Mouse (Mus musculus) embryonic facial prominence, embryonic 11.5 days (tissue): ENCODE results near the gene Gm3448. TPM values are rescaled to one million over a fixed set of nuclear protein-coding genes. Genes with fewer than 3 reads are reported as not detected.

Experiments used
- ATAC-seq: fragments of 200-750 bp; cut with Nextera tagmentation; replicated peaks from 2 replicates; pipeline ENCODE4 v1.8.0; 2017; ENCODE audit warnings: low read depth; ENCODE audit not compliant: insufficient number of reproducible peaks, low FRiP score, low TSS enrichment
- DNase-seq: peaks from one replicate; pipeline ENCODE4 v3.0.0-alpha.2; 2015; ENCODE audit warnings: low spot score
- H3K27ac ChIP-seq: fragments of 300-500 bp; sonication (generic); replicated peaks from 2 replicates; pipeline ENCODE4 v1.5.1; 2014; ENCODE audit warnings: mild to moderate bottlenecking, low read depth, low read length, control low read depth
- H3K27me3 ChIP-seq: fragments of 300-500 bp; sonication (generic); 2 replicates; pipeline ENCODE4 v1.6.1; 2014; ENCODE audit warnings: mild to moderate bottlenecking, low read length, moderate library complexity, mixed read lengths; ENCODE audit not compliant: control insufficient read depth, insufficient read depth
- H3K36me3 ChIP-seq: fragments of 300-500 bp; sonication (generic); replicated peaks from 2 replicates; pipeline ENCODE4 v1.6.1; 2014; ENCODE audit warnings: low read depth, mild to moderate bottlenecking, low read length, moderate library complexity, mixed read lengths; ENCODE audit not compliant: control insufficient read depth, insufficient read depth
- H3K4me1 ChIP-seq: fragments of 300-500 bp; sonication (generic); 2 replicates; pipeline ENCODE4 v1.6.1; 2014; ENCODE audit warnings: low read length, mixed read lengths; ENCODE audit not compliant: control insufficient read depth, insufficient read depth
- H3K4me2 ChIP-seq: fragments of 300-500 bp; sonication (generic); 2 replicates; pipeline ENCODE4 v1.6.1; 2014; ENCODE audit warnings: low read depth, mild to moderate bottlenecking, control low read depth, low read length, moderate library complexity
- H3K4me3 ChIP-seq: fragments of 300-500 bp; sonication (generic); 2 replicates; pipeline ENCODE4 v1.5.1; 2014; ENCODE audit warnings: low read depth, low read length, control low read depth
- H3K9ac ChIP-seq: fragments of 300-500 bp; sonication (generic); replicated peaks from 2 replicates; pipeline ENCODE4 v1.6.1; 2014; ENCODE audit warnings: mild to moderate bottlenecking, control low read depth, low read length
- H3K9me3 ChIP-seq: fragments of 300-500 bp; sonication (generic); replicated peaks from 2 replicates; pipeline ENCODE4 v1.6.1; 2016; ENCODE audit warnings: mild to moderate bottlenecking, low read length, inconsistent platforms, mixed read lengths; ENCODE audit not compliant: control insufficient read depth
- WGBS: fragments of 180-500 bp; shearing (Covaris S2); extraction: QIAGEN DNeasy Blood & Tissue Kit; methylation state at CpG from one replicate; pipeline ENCODE4 v1.1.7; 2014; 5-methylcytosine and 5-hydroxymethylcytosine counted together
- polyA plus RNA-seq: library from polyadenylated mRNA; unstranded; fragments of >200 nt; fragmentation: Nextera tagmentation; extraction: Ambion mirVana; gene quantifications from 2 replicates; pipeline ENCODE4 v1.2.1, GENCODE M21; 2014

The Gm3448 gene
- polyA plus RNA-seq, 1 experiment from 2014 or later, result 3.7 TPM

GRCm38 (mm10) chr17:15069124-15069523 lies 27.8 kb upstream of the Gm3448 start:
- no peaks in the 10 kb centered on the region for H3K4me1 ChIP-seq
- DNase-seq (no peak), ATAC-seq (no peak)
- H3K9ac ChIP-seq, result no peak overlapping the region
- H3K27ac ChIP-seq, result no peak overlapping the region
- H3K4me2 ChIP-seq, result no peak overlapping the region
- 65% methylated on average over 2 of the region's 2 CpGs for WGBS
- no peak overlapping the region for H3K4me3 ChIP-seq
- H3K9me3 ChIP-seq, result no peaks in the 10 kb centered on the region
- H3K27me3 ChIP-seq, result no peaks in the 10 kb centered on the region
- no peaks in the 10 kb centered on the region for H3K36me3 ChIP-seq

- Histone ChIP-seq H3K27me3 (no peaks in the 10 kb centered on the region), H3K9ac (no peak overlapping the region), H3K9me3 (no peaks in the 10 kb centered on the region), H3K4me3 (no peak overlapping the region), H3K4me1 (no peaks in the 10 kb centered on the region), H3K27ac (no peak overlapping the region), H3K36me3 (no peaks in the 10 kb centered on the region), H3K4me2 (no peak overlapping the region)
- no peak for DNase-seq
- 58% methylated on average over 8 of the region's 8 CpGs for WGBS
- ATAC-seq, result no peak
Observed at GRCm38 (mm10) chr17:15068040-15068792, 26.9 kb upstream of the Gm3448 start.

GRCm38 (mm10) chr17:15066911-15067310 lies 25.6 kb upstream of the Gm3448 start:
- H3K27me3 ChIP-seq, result no peaks in the 10 kb centered on the region
- H3K9ac ChIP-seq, result no peak overlapping the region
- WGBS, result 66% methylated on average over 1 of the region's 1 CpGs
- no peaks in the 10 kb centered on the region for H3K9me3 ChIP-seq
- ATAC-seq (no peak), DNase-seq (no peak)
- H3K4me3 ChIP-seq, result no peak overlapping the region
- no peak overlapping the region for H3K4me2 ChIP-seq
- no peaks in the 10 kb centered on the region for H3K4me1 ChIP-seq
- no peaks in the 10 kb centered on the region for H3K36me3 ChIP-seq
- H3K27ac ChIP-seq, result no peak overlapping the region

- Histone ChIP-seq H3K27ac (no peak overlapping the region), H3K4me1 (no peaks in the 10 kb centered on the region), H3K4me2 (no peak overlapping the region), H3K36me3 (no peaks in the 10 kb centered on the region), H3K27me3 (no peaks in the 10 kb centered on the region), H3K4me3 (no peak overlapping the region), H3K9ac (no peak overlapping the region), H3K9me3 (no peaks in the 10 kb centered on the region)
- peak; percentile 84 for ATAC-seq
- peak; percentile 17 for DNase-seq
- WGBS, result 59% methylated on average over 6 of the region's 6 CpGs
Observed at GRCm38 (mm10) chr17:15066066-15066465, 24.7 kb upstream of the Gm3448 start.

- no peaks in the 10 kb centered on the region for H3K9me3 ChIP-seq
- ATAC-seq (peak; percentile 75), DNase-seq (peak; percentile 79)
- H3K4me2 ChIP-seq, result no peak overlapping the region
- H3K4me1 ChIP-seq, result no peaks in the 10 kb centered on the region
- H3K27ac ChIP-seq, result no peak overlapping the region
- WGBS, result 42% methylated on average over 13 of the region's 13 CpGs
- no peak overlapping the region for H3K9ac ChIP-seq
- no peak overlapping the region for H3K4me3 ChIP-seq
- no peaks in the 10 kb centered on the region for H3K36me3 ChIP-seq
- H3K27me3 ChIP-seq, result no peaks in the 10 kb centered on the region
Observed at GRCm38 (mm10) chr17:15065391-15066024, 24.2 kb upstream of the Gm3448 start.

GRCm38 (mm10) chr17:15060356-15060755 lies 19.0 kb upstream of the Gm3448 start:
- H3K4me2 ChIP-seq, result no peak overlapping the region
- no peak overlapping the region for H3K4me3 ChIP-seq
- 87% methylated on average over 6 of the region's 6 CpGs for WGBS
- no peaks in the 10 kb centered on the region for H3K9me3 ChIP-seq
- no peak overlapping the region for H3K9ac ChIP-seq
- H3K36me3 ChIP-seq, result peaks cover 2% of the 10 kb centered on the region; the same call in 1 of the 2 replicates
- no peak overlapping the region for H3K27ac ChIP-seq
- DNase-seq, result no peak
- no peaks in the 10 kb centered on the region for H3K4me1 ChIP-seq
- no peaks in the 10 kb centered on the region for H3K27me3 ChIP-seq
- ATAC-seq, result no peak

- Histone ChIP-seq H3K27ac (no peak overlapping the region), H3K4me3 (no peak overlapping the region), H3K36me3 (peaks cover 2% of the 10 kb centered on the region; the same call in 1 of the 2 replicates), H3K9me3 (no peaks in the 10 kb centered on the region), H3K4me1 (no peaks in the 10 kb centered on the region), H3K4me2 (no peak overlapping the region), H3K27me3 (no peaks in the 10 kb centered on the region), H3K9ac (no peak overlapping the region)
- no peak for DNase-seq
- WGBS, result 94% methylated on average over 14 of the region's 14 CpGs
- ATAC-seq, result no peak
Observed at GRCm38 (mm10) chr17:15059646-15060045, 18.3 kb upstream of the Gm3448 start.

GRCm38 (mm10) chr17:15058161-15058591 lies 16.8 kb upstream of the Gm3448 start:
- H3K27me3 ChIP-seq, result no peaks in the 10 kb centered on the region
- H3K9me3 ChIP-seq, result no peaks in the 10 kb centered on the region
- H3K4me2 ChIP-seq, result no peak overlapping the region
- no peak overlapping the region for H3K9ac ChIP-seq
- no peak overlapping the region for H3K4me3 ChIP-seq
- peaks cover 2% of the 10 kb centered on the region; the same call in 1 of the 2 replicates for H3K36me3 ChIP-seq
- ATAC-seq (no peak), DNase-seq (no peak)
- no peaks in the 10 kb centered on the region for H3K4me1 ChIP-seq
- WGBS, result 90% methylated on average over 5 of the region's 5 CpGs
- no peak overlapping the region for H3K27ac ChIP-seq
